Mouse (Mus musculus) bone marrow macrophage, adult 2 months (primary cell): ENCODE data around the gene Hectd2. TPM values are rescaled to one million over a fixed set of nuclear protein-coding genes. Genes with fewer than 3 reads are reported as not detected.

Experiments
- H3K27ac ChIP-seq: 2 replicates; pipeline ENCODE4 v1.5.1; 2012; ENCODE audit warnings: low read depth, low read length; ENCODE audit not compliant: insufficient read depth
- H3K4me1 ChIP-seq: 2 replicates; pipeline ENCODE4 v1.6.1; 2012; ENCODE audit warnings: low read length; ENCODE audit not compliant: control insufficient read depth, insufficient read depth
- H3K4me3 ChIP-seq: 2 replicates; pipeline ENCODE4 v1.5.1; 2012; ENCODE audit warnings: mild to moderate bottlenecking, low read length, moderate library complexity; ENCODE audit not compliant: insufficient read depth
- CTCF ChIP-seq: IDR thresholded peaks from 2 replicates; pipeline ENCODE4 v1.5.1; 2012; ENCODE audit warnings: low read depth, mild to moderate bottlenecking, low read length, moderate library complexity
- POLR2A ChIP-seq: IDR thresholded peaks from 2 replicates; pipeline ENCODE4 v1.6.1; 2012; ENCODE audit warnings: mild to moderate bottlenecking, low read depth, low read length, borderline replicate concordance
- polyA plus RNA-seq: library from polyadenylated mRNA; stranded (reverse); fragments of >200 nt; gene quantifications from 2 replicates; pipeline ENCODE4 v1.2.4, GENCODE M21; 2012; ENCODE audit not compliant: missing spikeins, insufficient read depth, insufficient read length

Hectd2 gene
- 2.3 and 4.2 TPM in 2 replicates for polyA plus RNA-seq

- Histone ChIP-seq H3K4me1 (peaks cover 2% of the 10 kb centered on the region), H3K27ac (no peak within 1 kb of the TSS), H3K4me3 (peak within 1 kb of the TSS; percentile 95)
- no peak for TF ChIP-seq POLR2A
- TF ChIP-seq CTCF: no peak
Observed at GRCm38 (mm10) chr19:36554046-36554784, at the start of gene Hectd2. Gene Hectd2, plus strand, starts transcription at chr19:36554639.

- Histone ChIP-seq H3K4me3 (no peak overlapping the region), H3K4me1 (no peaks in the 10 kb centered on the region), H3K27ac (no peak overlapping the region)
- TF ChIP-seq POLR2A (no peak), CTCF (no peak)
Observed at GRCm38 (mm10) chr19:36504716-36505115, 49.7 kb upstream of the Hectd2 start.

GRCm38 (mm10) chr19:36511305-36511704 is 43.1 kb upstream of the Hectd2 start:
- TF ChIP-seq POLR2A (no peak), CTCF (no peak)
- Histone ChIP-seq H3K27ac (no peak overlapping the region), H3K4me1 (no peaks in the 10 kb centered on the region), H3K4me3 (no peak overlapping the region)

- TF ChIP-seq CTCF (no peak), POLR2A (no peak)
- H3K4me1 ChIP-seq: no peaks in the 10 kb centered on the region
- H3K4me3 ChIP-seq: no peak overlapping the region
- H3K27ac ChIP-seq: no peak overlapping the region
Observed at GRCm38 (mm10) chr19:36518461-36518860, 36.0 kb upstream of the Hectd2 start.

- Histone ChIP-seq H3K27ac (no peak overlapping the region), H3K4me3 (no peak overlapping the region), H3K4me1 (no peaks in the 10 kb centered on the region)
- no peak for TF ChIP-seq CTCF
- TF ChIP-seq POLR2A: no peak
Observed at GRCm38 (mm10) chr19:36521568-36521967, 32.9 kb upstream of the Hectd2 start.

- no peak overlapping the region for H3K27ac ChIP-seq
- no peak overlapping the region for H3K4me3 ChIP-seq
- H3K4me1 ChIP-seq: no peaks in the 10 kb centered on the region
- TF ChIP-seq POLR2A: no peak
- TF ChIP-seq CTCF: no peak
Observed at GRCm38 (mm10) chr19:36522558-36523195, 31.8 kb upstream of the Hectd2 start.

GRCm38 (mm10) chr19:36525071-36525470 is 29.4 kb upstream of the Hectd2 start:
- TF ChIP-seq POLR2A (no peak), CTCF (no peak)
- no peak overlapping the region for H3K27ac ChIP-seq
- H3K4me1 ChIP-seq: no peaks in the 10 kb centered on the region
- H3K4me3 ChIP-seq: no peak overlapping the region

GRCm38 (mm10) chr19:36533082-36533481 is 21.4 kb upstream of the Hectd2 start:
- no peak for TF ChIP-seq POLR2A
- TF ChIP-seq CTCF: peak; percentile 13; the same call in 1 of the 2 replicates
- Histone ChIP-seq H3K4me3 (no peak overlapping the region), H3K27ac (no peak overlapping the region), H3K4me1 (peaks cover 4% of the 10 kb centered on the region; the same call in 1 of the 2 replicates)

GRCm38 (mm10) chr19:36534011-36534765 is 20.3 kb upstream of the Hectd2 start:
- Histone ChIP-seq H3K4me3 (no peak overlapping the region), H3K27ac (no peak overlapping the region), H3K4me1 (peaks cover 4% of the 10 kb centered on the region; the same call in 1 of the 2 replicates)
- TF ChIP-seq CTCF (no peak), POLR2A (no peak)
